Mouse (Mus musculus) CH12.LX (cell line): ENCODE data around the gene Npw. TPM values are rescaled to one million over a fixed set of nuclear protein-coding genes. Genes with fewer than 3 reads are reported as not detected.

Experiments
- DNase-seq: peaks from one replicate; pipeline ENCODE4 v3.0.0-alpha.2; 2013; ENCODE audit errors: extremely low read depth
- H3K27ac ChIP-seq: 2 replicates; pipeline ENCODE4 v1.5.1; 2012; ENCODE audit warnings: low read depth, mild to moderate bottlenecking, control low read depth, moderate library complexity; ENCODE audit not compliant: insufficient read depth
- H3K27me3 ChIP-seq: replicated peaks from 2 replicates; pipeline ENCODE3; 2012; ENCODE audit warnings: inconsistent platforms
- H3K36me3 ChIP-seq, 2 experiments: replicated peaks in 1 of 2; 2 replicates each; pipeline versions ENCODE3 to v1.6.1; 2012; ENCODE audit warnings: inconsistent platforms in 1 of 2, low read length in 1 of 2, mild to moderate bottlenecking in 1 of 2, mixed read lengths in 1 of 2, moderate library complexity in 1 of 2; ENCODE audit not compliant: control insufficient read depth in 1 of 2, insufficient read depth in 1 of 2
- H3K4me1 ChIP-seq, 2 experiments: 2 replicates each; pipeline ENCODE4 v1.6.1; 2012; ENCODE audit warnings: inconsistent platforms in 1 of 2, moderate library complexity in 1 of 2; ENCODE audit not compliant: insufficient read depth in 2 of 2, control insufficient read depth in 1 of 2
- H3K4me2 ChIP-seq: 2 replicates; pipeline ENCODE4 v1.6.1; 2012; ENCODE audit warnings: low read depth, mild to moderate bottlenecking, control low read depth; ENCODE audit not compliant: poor library complexity, insufficient read depth, severe bottlenecking
- H3K4me3 ChIP-seq, 3 experiments: fragments of 150-350 bp in 1 of 3; sonication (generic) in 1 of 3; replicated peaks in 1 of 3; 2 replicates each; pipeline versions ENCODE3 to v1.5.1; 2011 to 2012; ENCODE audit warnings: low read depth in 2 of 3, low read length in 2 of 3, mild to moderate bottlenecking in 2 of 3, moderate library complexity in 2 of 3, control low read depth in 1 of 3, improper control_type of control experiment in 1 of 3, inconsistent platforms in 1 of 3, mixed read lengths in 1 of 3; ENCODE audit not compliant: poor library complexity in 1 of 3
- H3K79me2 ChIP-seq: replicated peaks from 2 replicates; pipeline ENCODE4 v1.6.1; 2012; ENCODE audit warnings: mild to moderate bottlenecking, moderate library complexity; ENCODE audit not compliant: control insufficient read depth, poor library complexity, insufficient read depth, severe bottlenecking; ENCODE audit errors: extremely low read depth
- H3K9ac ChIP-seq: 2 replicates; pipeline ENCODE4 v1.6.1; 2012; ENCODE audit warnings: low read depth, mild to moderate bottlenecking, control low read depth, moderate library complexity; ENCODE audit not compliant: insufficient read depth
- H3K9me3 ChIP-seq: replicated peaks from 2 replicates; pipeline ENCODE3; 2012; ENCODE audit warnings: low read length, inconsistent platforms, mixed read lengths
- BHLHE40 ChIP-seq: IDR thresholded peaks from 2 replicates; pipeline ENCODE4 v1.6.1; 2011; ENCODE audit warnings: mild to moderate bottlenecking, low read depth, low read length, improper control_type of control experiment
- CHD1 ChIP-seq: IDR thresholded peaks from 2 replicates; pipeline ENCODE4 v1.6.1; 2012; ENCODE audit warnings: low read depth, low read length, improper control_type of control experiment, inconsistent platforms
- CHD2 ChIP-seq: IDR thresholded peaks from 2 replicates; pipeline ENCODE4 v1.6.1; 2011; ENCODE audit warnings: low read length, improper control_type of control experiment
- CTCF ChIP-seq, 2 experiments: IDR thresholded peaks in 1 of 2; conservative IDR thresholded peaks in 1 of 2; 2 replicates each; pipeline ENCODE4 v1.5.1; 2011 to 2012; ENCODE audit warnings: low read depth in 2 of 2, low read length in 2 of 2, improper control_type of control experiment in 1 of 2, inconsistent platforms in 1 of 2, mild to moderate bottlenecking in 1 of 2, moderate library complexity in 1 of 2
- E2F4 ChIP-seq: IDR thresholded peaks from 2 replicates; pipeline ENCODE4 v1.6.1; 2011; ENCODE audit warnings: low read depth, low read length, improper control_type of control experiment; ENCODE audit not compliant: insufficient replicate concordance
- ELF1 ChIP-seq: IDR thresholded peaks from 2 replicates; pipeline ENCODE4 v1.6.1; 2014; ENCODE audit warnings: low read depth, mild to moderate bottlenecking, inconsistent platforms, low read length, improper control_type of control experiment
- EP300 ChIP-seq: IDR thresholded peaks from 2 replicates; pipeline ENCODE4 v1.6.1; 2011; ENCODE audit warnings: low read length, improper control_type of control experiment
- ETS1 ChIP-seq: conservative IDR thresholded peaks from 2 replicates; pipeline ENCODE4 v1.6.1; 2012; ENCODE audit warnings: low read depth, mild to moderate bottlenecking, inconsistent platforms, low read length, improper control_type of control experiment, moderate library complexity
- HCFC1 ChIP-seq: IDR thresholded peaks from 2 replicates; pipeline ENCODE4 v1.6.1; 2012; ENCODE audit warnings: low read depth, mild to moderate bottlenecking, inconsistent platforms, low read length, improper control_type of control experiment
- JUN ChIP-seq: IDR thresholded peaks from 2 replicates; pipeline ENCODE4 v1.6.1; 2011; ENCODE audit warnings: low read depth, mild to moderate bottlenecking, low read length, improper control_type of control experiment, moderate library complexity; ENCODE audit not compliant: insufficient read depth
- JUND ChIP-seq: conservative IDR thresholded peaks from 2 replicates; pipeline ENCODE4 v1.6.1; 2011; ENCODE audit warnings: low read depth, low read length, improper control_type of control experiment
- MAFK ChIP-seq: IDR thresholded peaks from 2 replicates; pipeline ENCODE4 v1.6.1; 2011; ENCODE audit warnings: low read length, improper control_type of control experiment; ENCODE audit not compliant: insufficient replicate concordance
- MAX ChIP-seq: IDR thresholded peaks from 2 replicates; pipeline ENCODE4 v1.6.1; 2011; ENCODE audit warnings: low read length, improper control_type of control experiment
- MEF2A ChIP-seq: IDR thresholded peaks from 2 replicates; pipeline ENCODE4 v1.6.1; 2014; ENCODE audit warnings: low read depth, mild to moderate bottlenecking, inconsistent platforms, low read length, improper control_type of control experiment, borderline replicate concordance
- NELFE ChIP-seq: IDR thresholded peaks from 2 replicates; pipeline ENCODE4 v1.6.1; 2011; ENCODE audit warnings: low read depth, low read length, improper control_type of control experiment
- NRF1 ChIP-seq: IDR thresholded peaks from 2 replicates; pipeline ENCODE4 v1.6.1; 2014; ENCODE audit warnings: low read depth, mild to moderate bottlenecking, inconsistent platforms, low read length, improper control_type of control experiment, moderate library complexity
- PAX5 ChIP-seq: IDR thresholded peaks from 2 replicates; pipeline ENCODE4 v1.6.1; 2012; ENCODE audit warnings: low read length, inconsistent platforms, mixed read lengths
- POLR2A ChIP-seq: IDR thresholded peaks from 2 replicates; pipeline ENCODE4 v1.6.1; 2011; ENCODE audit warnings: low read depth, mild to moderate bottlenecking, improper control_type of control experiment, low read length
- POLR2AphosphoS2 ChIP-seq: IDR thresholded peaks from 2 replicates; pipeline ENCODE4 v1.6.1; 2011; ENCODE audit warnings: low read depth, low read length, improper control_type of control experiment
- RAD21 ChIP-seq: IDR thresholded peaks from 2 replicates; pipeline ENCODE4 v1.6.1; 2011; ENCODE audit warnings: low read depth, mild to moderate bottlenecking, low read length, improper control_type of control experiment, moderate library complexity
- RCOR1 ChIP-seq: conservative IDR thresholded peaks from 2 replicates; pipeline ENCODE4 v1.6.1; 2012; ENCODE audit warnings: low read depth, mild to moderate bottlenecking, inconsistent platforms, low read length, improper control_type of control experiment
- SMC3 ChIP-seq: IDR thresholded peaks from 2 replicates; pipeline ENCODE4 v1.6.1; 2011; ENCODE audit warnings: low read depth, low read length, improper control_type of control experiment
- TBP ChIP-seq: conservative IDR thresholded peaks from 2 replicates; pipeline ENCODE4 v1.6.1; 2011; ENCODE audit warnings: low read depth, low read length, improper control_type of control experiment
- TCF12 ChIP-seq: IDR thresholded peaks from 2 replicates; pipeline ENCODE4 v1.6.1; 2014; ENCODE audit warnings: low read depth, mild to moderate bottlenecking, inconsistent platforms, low read length, improper control_type of control experiment
- ZC3H11A ChIP-seq: IDR thresholded peaks from 2 replicates; pipeline ENCODE4 v1.6.1; 2012; ENCODE audit warnings: low read depth, mild to moderate bottlenecking, inconsistent platforms, low read length, improper control_type of control experiment
- ZKSCAN1 ChIP-seq: IDR thresholded peaks from 2 replicates; pipeline ENCODE4 v1.6.1; 2012; ENCODE audit warnings: low read depth, inconsistent platforms, low read length, improper control_type of control experiment, borderline replicate concordance
- ZMIZ1 ChIP-seq: IDR thresholded peaks from 2 replicates; pipeline ENCODE4 v1.6.1; 2012; ENCODE audit warnings: low read depth, mild to moderate bottlenecking, inconsistent platforms, low read length, improper control_type of control experiment
- dilution Hi-C: fragments of 300-500 bp; cut with MboI; formaldehyde crosslinking; loops from 2 replicates; pipeline ENCODE4 v1.14.3; 2020; ENCODE audit warnings: low sequenced_read_pairs; ENCODE audit not compliant: extremely low pct_unique_long_range_greater_than_20kb, extremely low pct_ligation_motif_present
- in situ Hi-C: fragments of 300-500 bp; cut with MboI; formaldehyde crosslinking; loops from 3 replicates; pipeline ENCODE4 v1.14.3; 2019; ENCODE audit warnings: low sequenced_read_pairs, low pct_ligation_motif_present, low pct_unique_long_range_greater_than_20kb, mixed read lengths
- polyA plus RNA-seq: library from polyadenylated mRNA; unstranded; fragments of >175 nt; gene quantifications from 2 replicates; pipeline ENCODE4 v1.2.1, GENCODE M21; 2012; ENCODE audit warnings: low read depth; ENCODE audit not compliant: insufficient read length
- total RNA-seq, 2 experiments: library from RNA; depleted of rRNA; stranded (reverse); fragments of 300-350 nt in 1 of 2; fragments of >200 nt in 1 of 2; gene quantifications; 2 replicates each; pipeline ENCODE4 v1.2.3; 2012 to 2014

Npw gene
- total and polyA plus RNA-seq, 3 experiments = not detected

DNA sequence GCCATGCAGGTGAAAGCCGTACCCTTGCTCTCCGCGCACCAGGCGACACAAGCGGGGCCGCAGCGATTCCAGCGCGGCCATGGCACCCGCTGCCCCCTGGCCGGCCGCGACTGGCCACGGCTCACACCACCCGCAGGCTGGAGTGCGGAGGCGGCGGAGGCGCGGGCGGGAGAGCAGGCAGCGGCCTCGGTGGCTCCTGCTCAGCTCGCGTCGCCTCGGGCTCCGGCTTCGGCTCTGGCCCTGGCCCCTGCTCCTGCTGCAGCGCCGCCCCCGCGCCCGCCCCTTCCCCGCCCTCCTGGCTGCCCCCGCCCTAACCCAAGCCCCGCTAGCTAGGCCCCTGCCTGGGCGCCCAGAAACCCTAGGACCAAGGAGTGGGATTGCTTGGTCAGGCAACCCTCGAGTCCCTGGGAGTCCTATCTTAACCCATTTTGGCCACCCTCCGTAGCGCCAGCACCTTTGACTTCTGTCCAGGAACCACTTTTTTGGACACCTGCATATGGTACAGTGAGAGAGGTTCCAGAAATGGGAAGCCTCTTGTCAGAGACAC is 8.1 kb downstream of the Npw start, which contains the start of gene Slc9a3r2:
Slc9a3r2 (minus strand) TSS at position 258 of the 547 bp plus-strand sequence.
- H3K27me3 ChIP-seq = peaks cover 28% of the 10 kb centered on the region
- peak within 1 kb of the TSS; percentile 67 for H3K4me2 ChIP-seq
- H3K79me2 ChIP-seq = no peaks in the 10 kb centered on the region
- no peak for DNase-seq
- H3K9me3 ChIP-seq = no peaks in the 10 kb centered on the region
- peak within 1 kb of the TSS; percentile 39 to 68 (median 44) for H3K4me3 ChIP-seq
- H3K9ac ChIP-seq = peak within 1 kb of the TSS; percentile 10; the same call in 1 of the 2 replicates
- H3K36me3 ChIP-seq = no peaks in the 10 kb centered on the region
- dilution Hi-C loops = no loop called here
- no peak within 1 kb of the TSS for H3K27ac ChIP-seq
- peaks cover 9 to 29% of the 10 kb centered on the region in 2 experiments for H3K4me1 ChIP-seq
- in situ Hi-C loops = loop anchor here (5.0 kb wide), 1 partner anchor 53 kb away; no protein-coding TSS in a partner anchor
- no peak for TF ChIP-seq JUND
- TF ChIP-seq TCF12 = no peak
- no peak for TF ChIP-seq RAD21
- no peak for TF ChIP-seq BHLHE40
- no peak for TF ChIP-seq EP300
- TF ChIP-seq POLR2A = no peak
- TF ChIP-seq CHD2 = no peak
- no peak for TF ChIP-seq TBP
- TF ChIP-seq ZMIZ1 = no peak
- TF ChIP-seq E2F4 = no peak
- TF ChIP-seq ZKSCAN1 = no peak
- no peak for TF ChIP-seq NRF1
- no peak for TF ChIP-seq NELFE
- TF ChIP-seq ELF1 = no peak
- TF ChIP-seq MAFK = no peak
- TF ChIP-seq HCFC1 = no peak
- no peak for TF ChIP-seq MEF2A
- no peak for TF ChIP-seq POLR2AphosphoS2
- TF ChIP-seq SMC3 = no peak

DNA sequence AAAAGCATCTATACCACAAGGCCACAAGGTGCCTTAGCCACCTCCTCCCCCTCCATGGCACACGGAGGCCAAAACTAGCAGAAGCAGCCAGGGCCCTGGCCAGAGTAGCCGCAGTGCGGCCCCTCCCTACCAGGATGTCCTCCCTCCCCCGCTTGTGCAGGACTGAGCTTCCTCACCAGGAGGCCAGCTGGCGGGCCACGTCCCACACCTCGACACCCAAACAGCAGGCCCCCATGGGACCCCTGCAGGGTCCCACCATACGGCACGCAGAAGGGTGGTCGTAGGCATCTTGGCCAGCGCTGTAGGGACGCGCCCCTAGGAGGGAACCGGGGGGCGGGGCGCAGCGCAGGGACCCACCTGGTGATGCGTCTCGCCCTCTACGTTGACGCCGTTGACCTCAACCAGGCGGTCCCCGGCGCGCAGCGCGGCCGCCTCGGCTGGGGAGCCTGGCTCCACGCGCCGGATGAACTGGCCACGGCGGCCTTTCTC is 8.6 kb downstream of the Npw start:
- dilution Hi-C loops (no loop called here), in situ Hi-C loops (loop anchor here (5.0 kb wide), 1 partner anchor 52 kb away; no protein-coding TSS in a partner anchor)
- H3K36me3 ChIP-seq = no peaks in the 10 kb centered on the region
- peak overlapping the region; percentile 39 to 68 (median 44) for H3K4me3 ChIP-seq
- TF ChIP-seq ELF1 (no peak), JUND (no peak), JUN (no peak), EP300 (no peak), ETS1 (no peak), MAX (no peak), PAX5 (no peak), CHD1 (no peak), ZC3H11A (no peak), E2F4 (no peak), SMC3 (no peak), CTCF (conservative IDR thresholded peaks at IDR 0.05 in 1 of 2, IDR thresholded peaks at IDR 0.05 in 1 of 2; ENCODE audit: low read depth in 2 of 2, low read length in 2 of 2) (no peak), ZKSCAN1 (no peak), ZMIZ1 (no peak), RCOR1 (no peak)
- H3K4me2 ChIP-seq = peak overlapping the region; percentile 67
- no peak for DNase-seq
- no peaks in the 10 kb centered on the region for H3K9me3 ChIP-seq
- peaks cover 12 to 33% of the 10 kb centered on the region in 2 experiments for H3K4me1 ChIP-seq
- H3K27ac ChIP-seq = no peak overlapping the region
- no peaks in the 10 kb centered on the region for H3K79me2 ChIP-seq
- H3K9ac ChIP-seq = peak overlapping the region; percentile 10; the same call in 1 of the 2 replicates
- peaks cover 28% of the 10 kb centered on the region for H3K27me3 ChIP-seq
